Mouse (Mus musculus) ZHBTc4 (cell line): ENCODE data around the gene 2310009B15Rik.

Source experiments
- DNase-seq: peaks from one replicate; pipeline ENCODE4 v3.0.0-alpha.2; 2011; ENCODE audit warnings: low read depth, low spot score

Gene 2310009B15Rik

GRCm38 (mm10) chr1:138842756-138843155 is 13.9 kb downstream of the 2310009B15Rik start:
- DNase-seq = no peak

GRCm38 (mm10) chr1:138842315-138842714 is 14.3 kb downstream of the 2310009B15Rik start:
- peak; percentile 47 for DNase-seq

- peak; percentile 76 for DNase-seq
Observed at GRCm38 (mm10) chr1:138841306-138842095, 15.2 kb downstream of the 2310009B15Rik start.

GRCm38 (mm10) chr1:138840440-138841305 is 16.0 kb downstream of the 2310009B15Rik start:
- no peak for DNase-seq

GRCm38 (mm10) chr1:138839809-138840430 is 16.7 kb downstream of the 2310009B15Rik start:
- DNase-seq = no peak

- no peak for DNase-seq
Observed at GRCm38 (mm10) chr1:138839291-138839690, 17.4 kb downstream of the 2310009B15Rik start.

GRCm38 (mm10) chr1:138837786-138838743 is 18.6 kb downstream of the 2310009B15Rik start:
- no peak for DNase-seq

- DNase-seq = peak; percentile 63
Observed at GRCm38 (mm10) chr1:138835355-138835900, 21.2 kb downstream of the 2310009B15Rik start.

GRCm38 (mm10) chr1:138831309-138831708 is 25.3 kb downstream of the 2310009B15Rik start:
- peak; percentile 42 for DNase-seq

GRCm38 (mm10) chr1:138826841-138827240 is 29.8 kb downstream of the 2310009B15Rik start:
- DNase-seq = no peak

GRCm38 (mm10) chr1:138822985-138823322 is 33.7 kb downstream of the 2310009B15Rik start:
- no peak for DNase-seq

GRCm38 (mm10) chr1:138822255-138822984 is 34.2 kb downstream of the 2310009B15Rik start:
- no peak for DNase-seq
